Mouse (Mus musculus): ENCODE data around the gene Ccl1. TPM values are rescaled to one million over a fixed set of nuclear protein-coding genes. Genes with fewer than 3 reads are reported as not detected.

The Ccl1 gene
- polyA plus RNA-seq, 1 experiment = 0.98 TPM

GRCm38 (mm10) chr11:82139492-82140094, 165.9 kb downstream of the Ccl1 start:
- Histone ChIP-seq H3K4me3 (ENCODE audit: control insufficient read depth, low read depth, low read length) (no peak overlapping the region), H3K27ac (ENCODE audit: control insufficient read depth, insufficient read depth, low read depth, low read length) (no peak overlapping the region), H3K27me3 (ENCODE audit: control insufficient read depth, insufficient read depth, low read length) (no peaks in the 10 kb centered on the region)

GRCm38 (mm10) chr11:82136196-82136595, 169.3 kb downstream of the Ccl1 start:
- TF ChIP-seq CTCF (IDR thresholded peaks at IDR 0.05; ENCODE audit: control insufficient read depth, insufficient read depth, insufficient replicate concordance, low read depth, low read length) (no peak), POLR2A (IDR thresholded peaks at IDR 0.05; ENCODE audit: control insufficient read depth, low read depth, low read length) (no peak)
- Histone ChIP-seq H3K27me3 (ENCODE audit: control insufficient read depth, insufficient read depth, low read length) (no peaks in the 10 kb centered on the region), H3K4me1 (ENCODE audit: control insufficient read depth, insufficient read depth, low read length) (no peaks in the 10 kb centered on the region)

More at GRCm38 (mm10) chr11:82139492-82140094, 165.9 kb downstream of the Ccl1 start:
- H3K4me1 ChIP-seq (ENCODE audit: control insufficient read depth, insufficient read depth, low read length) = no peaks in the 10 kb centered on the region
- H3K36me3 ChIP-seq (ENCODE audit: control insufficient read depth, insufficient read depth, low read length) = no peaks in the 10 kb centered on the region
- TF ChIP-seq CTCF (IDR thresholded peaks at IDR 0.05; ENCODE audit: control insufficient read depth, insufficient read depth, insufficient replicate concordance, low read depth, low read length) (no peak), POLR2A (IDR thresholded peaks at IDR 0.05; ENCODE audit: control insufficient read depth, low read depth, low read length) (no peak)

GRCm38 (mm10) chr11:82132977-82133376, 172.5 kb downstream of the Ccl1 start:
- no peaks in the 10 kb centered on the region for H3K36me3 ChIP-seq (ENCODE audit: control insufficient read depth, insufficient read depth, low read length)
- H3K27ac ChIP-seq (ENCODE audit: control insufficient read depth, insufficient read depth, low read depth, low read length) = no peak overlapping the region
- H3K4me3 ChIP-seq (ENCODE audit: control insufficient read depth, low read depth, low read length) = no peak overlapping the region
- no peak for TF ChIP-seq POLR2A (IDR thresholded peaks at IDR 0.05; ENCODE audit: control insufficient read depth, low read depth, low read length)
- TF ChIP-seq CTCF (IDR thresholded peaks at IDR 0.05; ENCODE audit: control insufficient read depth, insufficient read depth, insufficient replicate concordance, low read depth, low read length) = no peak
- H3K4me1 ChIP-seq (ENCODE audit: control insufficient read depth, insufficient read depth, low read length) = no peaks in the 10 kb centered on the region
- no peaks in the 10 kb centered on the region for H3K27me3 ChIP-seq (ENCODE audit: control insufficient read depth, insufficient read depth, low read length)

More at GRCm38 (mm10) chr11:82136196-82136595, 169.3 kb downstream of the Ccl1 start:
- no peak overlapping the region for H3K4me3 ChIP-seq (ENCODE audit: control insufficient read depth, low read depth, low read length)
- H3K36me3 ChIP-seq (ENCODE audit: control insufficient read depth, insufficient read depth, low read length) = no peaks in the 10 kb centered on the region
- no peak overlapping the region for H3K27ac ChIP-seq (ENCODE audit: control insufficient read depth, insufficient read depth, low read depth, low read length)

Other genes with a start within 250 kb of the Ccl1 start
- gene Ccl11, start 247.9 kb downstream of the Ccl1 start, polyA plus RNA-seq (2012; rRNA removed) = 0.16 TPM in 1 of 2 replicates, not detected in the other
- 0.25 and 0.99 TPM in 2 replicates for gene Ccl12, start 203.8 kb downstream of the Ccl1 start, polyA plus RNA-seq (2012; rRNA removed)
- gene Ccl8, start 190.5 kb downstream of the Ccl1 start, polyA plus RNA-seq (2012; rRNA removed) = 1.1 and 2.5 TPM in 2 replicates
- 0.53 and 0.54 TPM in 2 replicates for gene Tmem132e, start 83.2 kb upstream of the Ccl1 start, polyA plus RNA-seq (2012; rRNA removed)